Mouse (Mus musculus) liver, adult 2 months (tissue): Measurements from ENCODE around the gene Cpne8.

Experiments
- CTCF ChIP-seq: fragments of 200-500 bp; IDR thresholded peaks from 2 replicates; pipeline ENCODE4 v1.5.1; 2011; ENCODE audit warnings: low read depth, low read length, control low read depth
- POLR2A ChIP-seq: fragments of 200-500 bp; IDR thresholded peaks from 2 replicates; pipeline ENCODE4 v1.6.1; 2011; ENCODE audit warnings: low read length, control low read depth; ENCODE audit not compliant: insufficient read depth; ENCODE audit errors: extremely low read depth

GRCm38 (mm10) chr15:90490186-90490585, 189.0 kb downstream of the Cpne8 start:
- TF ChIP-seq CTCF (no peak), POLR2A (no peak)
